Mouse (Mus musculus) limb, embryonic 11.5 days (tissue): ENCODE data around the gene Dnah17. TPM values are rescaled to one million over a fixed set of nuclear protein-coding genes. Genes with fewer than 3 reads are reported as not detected.

ENCODE experiments used
- ATAC-seq: fragments of 200-750 bp; cut with Nextera tagmentation; 2 replicates; pipeline ENCODE4 v1.8.0; 2017; ENCODE audit warnings: low read depth; ENCODE audit not compliant: insufficient number of reproducible peaks, low FRiP score, low TSS enrichment
- DNase-seq: peaks from one replicate; pipeline ENCODE4 v3.0.0-alpha.2; 2015; ENCODE audit warnings: low spot score
- H3K27ac ChIP-seq: fragments of 300-500 bp; sonication (generic); replicated peaks from 2 replicates; pipeline ENCODE4 v1.5.1; 2014; ENCODE audit warnings: low read depth, mild to moderate bottlenecking, low read length
- H3K27me3 ChIP-seq: fragments of 300-500 bp; sonication (generic); 2 replicates; pipeline ENCODE4 v1.6.1; 2014; ENCODE audit warnings: mild to moderate bottlenecking, low read length, mixed read lengths; ENCODE audit not compliant: control insufficient read depth, insufficient read depth
- H3K36me3 ChIP-seq: fragments of 300-500 bp; sonication (generic); 2 replicates; pipeline ENCODE4 v1.6.1; 2014; ENCODE audit warnings: mild to moderate bottlenecking, low read length, moderate library complexity, mixed read lengths; ENCODE audit not compliant: control insufficient read depth, insufficient read depth
- H3K4me1 ChIP-seq: fragments of 300-500 bp; sonication (generic); 2 replicates; pipeline ENCODE4 v1.6.1; 2014; ENCODE audit warnings: low read length, mixed read lengths; ENCODE audit not compliant: control insufficient read depth, insufficient read depth
- H3K4me2 ChIP-seq: fragments of 300-500 bp; sonication (generic); 2 replicates; pipeline ENCODE4 v1.6.1; 2014; ENCODE audit warnings: low read depth, mild to moderate bottlenecking, moderate library complexity; ENCODE audit not compliant: severe bottlenecking
- H3K4me3 ChIP-seq: fragments of 300-500 bp; sonication (generic); 2 replicates; pipeline ENCODE4 v1.5.1; 2014; ENCODE audit warnings: low read depth, low read length
- H3K9ac ChIP-seq: fragments of 300-500 bp; sonication (generic); 2 replicates; pipeline ENCODE4 v1.6.1; 2014; ENCODE audit warnings: mild to moderate bottlenecking, low read length
- H3K9me3 ChIP-seq: fragments of 300-500 bp; sonication (generic); 2 replicates; pipeline ENCODE4 v1.6.1; 2016; ENCODE audit warnings: low read length; ENCODE audit not compliant: control insufficient read depth
- WGBS: fragments of 180-500 bp; shearing (Covaris S2); extraction: QIAGEN DNeasy Blood & Tissue Kit; methylation state at CpG from one replicate; pipeline ENCODE4 v1.1.7; 2014; 5-methylcytosine and 5-hydroxymethylcytosine counted together
- polyA plus RNA-seq: library from polyadenylated mRNA; unstranded; fragments of >200 nt; fragmentation: Nextera tagmentation; extraction: Ambion mirVana; gene quantifications from 2 replicates; pipeline ENCODE4 v1.2.1, GENCODE M21; 2014

Gene Dnah17
- polyA plus RNA-seq, 1 experiment from 2014 or later = 0.11 TPM

DNA sequence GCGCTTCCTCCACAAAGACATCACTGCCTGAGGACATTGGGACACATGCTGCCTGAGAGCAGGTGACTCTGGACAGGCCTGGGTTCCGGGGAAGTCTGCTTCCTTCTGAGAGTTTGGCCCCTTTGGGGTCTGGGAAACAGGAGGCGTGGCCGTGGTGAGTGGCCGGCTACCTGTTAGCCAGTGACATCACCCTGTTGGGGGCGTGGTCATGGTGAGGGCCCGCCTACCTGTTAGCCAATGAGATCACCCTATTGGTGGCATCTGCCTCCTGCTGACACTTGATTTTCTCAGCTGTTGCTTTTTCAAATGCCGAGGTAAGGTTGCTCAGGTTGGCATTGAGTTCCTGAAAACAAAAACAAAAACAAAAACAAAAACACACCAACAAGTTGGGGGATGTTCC, 80.8 kb downstream of the Dnah17 start:
- Histone ChIP-seq H3K4me2 (no peak overlapping the region), H3K9me3 (no peaks in the 10 kb centered on the region), H3K4me1 (no peaks in the 10 kb centered on the region), H3K9ac (no peak overlapping the region), H3K27me3 (no peaks in the 10 kb centered on the region), H3K36me3 (no peaks in the 10 kb centered on the region), H3K4me3 (no peak overlapping the region), H3K27ac (no peak overlapping the region)
- ATAC-seq (no peak), DNase-seq (peak; percentile 47)
- 19% methylated on average over 8 of the region's 8 CpGs for WGBS

DNA sequence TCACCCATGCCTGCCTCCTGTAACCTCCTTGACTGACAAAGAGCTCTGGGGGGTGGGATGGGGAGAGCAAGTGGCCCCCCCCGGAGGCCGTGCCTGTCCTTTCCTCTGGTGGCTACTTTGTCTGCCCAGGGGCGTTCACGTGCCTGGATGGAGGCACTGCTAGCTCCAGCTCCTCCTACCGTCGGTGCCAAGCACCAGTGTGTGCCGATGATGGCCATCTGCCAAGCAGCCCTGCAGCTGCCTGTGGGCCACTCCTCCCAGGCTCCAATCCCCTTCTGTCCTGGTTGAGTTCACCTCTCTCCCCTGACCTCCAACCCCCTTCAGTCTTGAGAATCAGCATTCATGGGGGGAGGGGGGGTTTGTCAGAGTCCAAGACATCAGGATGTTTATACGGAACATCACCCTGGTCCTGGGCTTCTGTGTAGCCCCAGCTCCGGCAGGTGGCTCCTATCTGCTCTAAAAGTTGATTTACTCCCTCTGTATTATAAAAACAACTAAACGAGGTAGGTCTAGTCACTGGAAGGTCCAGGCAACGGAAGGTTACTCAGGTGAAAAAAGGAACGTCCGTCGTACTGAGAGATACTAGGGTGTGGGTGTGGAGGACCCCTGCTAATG, 87.0 kb downstream of the Dnah17 start:
- Histone ChIP-seq H3K4me2 (no peak overlapping the region), H3K4me3 (no peak overlapping the region), H3K4me1 (no peaks in the 10 kb centered on the region), H3K27me3 (no peaks in the 10 kb centered on the region), H3K9me3 (no peaks in the 10 kb centered on the region), H3K9ac (no peak overlapping the region), H3K27ac (no peak overlapping the region), H3K36me3 (no peaks in the 10 kb centered on the region)
- WGBS = 70% methylated on average over 14 of the region's 14 CpGs
- no peak for ATAC-seq
- no peak for DNase-seq

DNA sequence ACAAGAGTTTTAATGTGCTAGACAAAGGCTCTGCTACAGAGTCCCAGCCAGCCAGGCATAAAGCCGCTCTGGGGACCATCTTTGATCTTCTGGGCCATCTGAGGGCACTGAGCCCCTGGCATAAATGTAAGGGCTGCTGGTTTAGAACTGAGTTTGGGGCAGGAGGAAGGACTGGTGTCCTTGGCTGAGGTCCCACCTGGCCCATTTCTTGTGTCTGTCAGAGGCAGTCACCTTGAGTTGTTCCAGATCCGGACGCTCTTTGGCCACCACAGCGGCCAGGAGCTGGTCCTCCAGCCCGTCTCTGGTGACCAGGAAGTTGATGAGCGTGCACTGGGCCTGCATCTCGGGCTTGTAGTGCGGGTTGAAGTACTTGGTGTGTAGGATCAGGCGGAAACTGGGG, 87.6 kb downstream of the Dnah17 start:
- 88% methylated on average over 9 of the region's 9 CpGs for WGBS
- Histone ChIP-seq H3K4me1 (no peaks in the 10 kb centered on the region), H3K27me3 (no peaks in the 10 kb centered on the region), H3K4me2 (no peak overlapping the region), H3K4me3 (no peak overlapping the region), H3K36me3 (no peaks in the 10 kb centered on the region), H3K9me3 (no peaks in the 10 kb centered on the region), H3K27ac (no peak overlapping the region), H3K9ac (no peak overlapping the region)
- ATAC-seq = no peak
- DNase-seq = no peak

DNA sequence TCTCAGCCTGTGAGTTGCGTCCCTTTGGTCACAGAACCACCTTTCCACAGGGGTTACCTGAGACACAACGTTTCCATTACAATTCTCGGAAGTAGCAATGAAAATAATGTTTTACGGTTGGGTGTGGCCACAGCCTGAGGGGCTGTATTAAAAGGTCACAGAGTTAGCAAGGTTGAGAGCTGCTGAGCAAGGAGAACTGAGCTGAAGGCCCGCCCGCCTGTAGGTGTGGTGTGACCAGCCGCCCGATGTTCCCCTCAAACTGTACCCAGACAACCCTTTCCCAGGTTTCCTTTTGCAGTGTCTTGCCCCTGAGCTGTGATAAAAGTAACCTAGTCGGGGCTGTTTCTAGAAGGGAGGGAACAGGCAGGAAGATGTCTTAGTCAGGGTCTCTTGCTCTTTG, 95.4 kb downstream of the Dnah17 start:
- Histone ChIP-seq H3K4me1 (peaks cover 12% of the 10 kb centered on the region; the same call in 1 of the 2 replicates), H3K4me3 (no peak overlapping the region), H3K9ac (no peak overlapping the region), H3K4me2 (no peak overlapping the region), H3K9me3 (no peaks in the 10 kb centered on the region), H3K27ac (no peak overlapping the region), H3K36me3 (no peaks in the 10 kb centered on the region; the same call in 1 of the 2 replicates), H3K27me3 (no peaks in the 10 kb centered on the region)
- 71% methylated on average over 9 of the region's 9 CpGs for WGBS
- DNase-seq (no peak), ATAC-seq (no peak)

DNA sequence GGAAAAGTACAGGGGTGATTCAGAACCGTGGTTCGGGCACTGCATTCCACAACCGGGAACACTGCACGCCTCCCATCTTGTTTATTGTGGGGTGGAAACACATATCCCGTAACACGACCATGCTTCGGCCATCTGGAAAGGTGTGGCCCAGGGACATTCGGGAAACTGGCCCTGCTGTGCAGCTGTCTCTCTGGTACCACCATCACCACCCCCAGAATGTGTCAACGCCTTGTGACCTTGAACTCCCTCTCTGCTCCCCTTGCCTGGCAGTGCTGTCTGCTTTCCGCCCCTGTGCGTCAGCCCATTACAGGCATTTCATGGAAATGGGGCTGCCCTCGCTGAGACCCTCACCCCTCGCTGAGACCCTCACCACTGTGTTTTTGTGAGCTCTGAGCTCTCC, 96.0 kb downstream of the Dnah17 start:
- ATAC-seq = no peak

DNA sequence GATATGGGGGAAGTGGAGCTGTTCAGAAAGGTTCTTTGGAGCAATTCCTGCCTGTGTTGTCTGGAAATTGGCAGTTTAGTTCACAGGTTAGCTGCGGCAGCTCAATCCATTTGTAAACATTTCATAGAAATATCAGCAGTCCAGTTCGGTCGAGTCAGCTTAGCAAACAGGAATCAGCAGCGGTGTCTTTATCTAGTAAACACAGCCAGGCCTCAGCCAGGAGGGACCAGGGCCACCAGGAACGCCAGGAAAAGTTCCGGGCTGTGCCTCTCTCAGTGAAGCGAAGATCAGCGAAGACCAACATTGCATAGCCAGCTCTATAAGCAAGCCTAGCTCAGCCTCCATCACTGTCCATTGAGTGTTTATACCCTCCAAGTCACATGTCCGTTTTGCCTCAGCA, 99.3 kb downstream of the Dnah17 start:
- Histone ChIP-seq H3K36me3 (no peaks in the 10 kb centered on the region), H3K27me3 (no peaks in the 10 kb centered on the region), H3K9ac (no peak overlapping the region), H3K4me3 (no peak overlapping the region), H3K4me1 (peaks cover 12% of the 10 kb centered on the region; the same call in 1 of the 2 replicates), H3K27ac (no peak overlapping the region), H3K9me3 (no peaks in the 10 kb centered on the region), H3K4me2 (no peak overlapping the region)
- DNase-seq = no peak
- no peak for ATAC-seq
- 97% methylated on average over 9 of the region's 9 CpGs for WGBS

More for the DNA sequence above, 96.0 kb downstream of the Dnah17 start:
- H3K4me3 ChIP-seq = no peak overlapping the region
- no peak overlapping the region for H3K27ac ChIP-seq
- no peaks in the 10 kb centered on the region for H3K27me3 ChIP-seq
- H3K36me3 ChIP-seq = no peaks in the 10 kb centered on the region; the same call in 1 of the 2 replicates
- no peaks in the 10 kb centered on the region for H3K9me3 ChIP-seq
- no peak for DNase-seq
- no peak overlapping the region for H3K4me2 ChIP-seq
- H3K9ac ChIP-seq = no peak overlapping the region
- H3K4me1 ChIP-seq = peaks cover 12% of the 10 kb centered on the region; the same call in 1 of the 2 replicates
- 74% methylated on average over 13 of the region's 13 CpGs for WGBS

DNA sequence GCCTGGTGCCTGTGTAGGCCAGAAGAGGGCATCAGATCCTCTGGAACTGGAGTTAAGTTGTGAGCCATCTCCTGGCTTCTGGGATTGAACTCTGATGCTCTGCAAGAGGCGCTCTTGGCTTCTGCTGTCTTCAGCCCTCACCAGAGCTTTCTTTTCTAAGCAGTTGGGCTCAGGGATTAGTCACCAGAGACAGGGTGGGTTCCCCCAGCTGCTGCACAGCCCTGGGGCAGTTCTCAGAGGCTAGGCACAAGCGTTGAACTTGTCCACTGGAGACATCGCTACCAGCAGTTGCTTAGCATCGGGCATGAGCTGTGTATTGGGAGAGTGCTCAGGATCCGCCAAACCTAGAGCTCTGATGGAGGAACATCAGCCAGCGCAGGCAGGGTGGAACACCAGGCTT, 101.3 kb downstream of the Dnah17 start:
- 92% methylated on average over 6 of the region's 6 CpGs for WGBS
- ATAC-seq (no peak), DNase-seq (no peak)
- Histone ChIP-seq H3K4me1 (0 out of 2 replicates have a peak, but pooled peaks cover 3% of the 10 kb centered on the region), H3K4me3 (no peak overlapping the region), H3K4me2 (no peak overlapping the region), H3K9me3 (no peaks in the 10 kb centered on the region), H3K27me3 (no peaks in the 10 kb centered on the region), H3K36me3 (peaks cover 4% of the 10 kb centered on the region), H3K9ac (no peak overlapping the region), H3K27ac (no peak overlapping the region)

DNA sequence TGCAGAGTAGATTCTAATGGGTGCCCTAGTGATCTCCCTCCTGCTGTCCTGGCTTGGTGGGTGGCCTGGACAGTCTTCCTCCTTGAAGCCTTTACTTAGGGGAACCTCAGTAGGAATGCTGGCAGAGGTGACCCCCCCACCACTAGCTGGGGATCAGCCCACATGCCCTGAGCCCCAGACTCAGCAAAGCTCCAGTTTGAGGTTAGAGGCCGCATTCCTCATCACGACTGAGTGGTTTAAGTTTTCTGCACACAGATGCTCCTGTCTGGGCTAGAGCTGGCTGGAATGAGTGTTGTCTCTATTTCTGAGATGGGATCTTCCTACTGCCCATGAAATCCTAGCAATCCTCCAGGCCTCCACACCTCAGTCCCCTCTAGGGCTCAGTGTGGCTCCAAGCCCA, 106.3 kb downstream of the Dnah17 start:
- H3K4me3 ChIP-seq = no peak overlapping the region
- no peak overlapping the region for H3K9ac ChIP-seq
- 76% methylated on average over 2 of the region's 2 CpGs for WGBS
- H3K27ac ChIP-seq = no peak overlapping the region
- H3K36me3 ChIP-seq = peaks cover 10% of the 10 kb centered on the region
- no peaks in the 10 kb centered on the region for H3K27me3 ChIP-seq
- no peak for DNase-seq
- H3K4me1 ChIP-seq = no peaks in the 10 kb centered on the region
- H3K9me3 ChIP-seq = no peaks in the 10 kb centered on the region
- no peak for ATAC-seq
- H3K4me2 ChIP-seq = no peak overlapping the region

DNA sequence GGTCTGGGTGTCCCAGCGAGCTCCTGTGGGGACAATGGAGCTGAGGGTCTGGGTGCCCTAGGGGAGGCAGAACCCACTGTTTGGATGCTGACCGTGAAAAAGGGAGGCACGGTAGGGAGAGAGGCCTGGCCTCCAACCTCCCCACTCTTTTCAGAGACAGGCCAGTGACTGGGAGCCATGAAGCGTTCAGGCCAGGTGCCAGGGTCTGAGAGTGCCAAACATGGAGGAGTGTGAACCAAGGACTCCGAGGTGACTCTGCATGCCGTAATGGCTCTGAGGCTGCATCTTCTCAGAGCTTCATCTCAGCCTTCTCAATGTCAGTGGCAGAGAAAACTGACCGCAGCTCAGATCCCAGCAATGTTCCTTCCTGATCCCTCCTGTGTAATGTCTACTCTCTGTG, 107.0 kb downstream of the Dnah17 start:
- Histone ChIP-seq H3K27me3 (no peaks in the 10 kb centered on the region), H3K4me2 (no peak overlapping the region), H3K36me3 (peaks cover 10% of the 10 kb centered on the region), H3K9me3 (no peaks in the 10 kb centered on the region), H3K4me1 (no peaks in the 10 kb centered on the region), H3K4me3 (no peak overlapping the region), H3K27ac (no peak overlapping the region), H3K9ac (no peak overlapping the region)
- WGBS = 95% methylated on average over 7 of the region's 7 CpGs
- ATAC-seq (no peak), DNase-seq (no peak)
